Mouse (Mus musculus): Measurements from ENCODE around the gene Atf4. TPM values are rescaled to one million over a fixed set of nuclear protein-coding genes. Genes with fewer than 3 reads are reported as not detected.
A peak's percentile ranks its signal among the peaks of the same experiment; 100 is the strongest.

Gene Atf4
- polyA plus RNA-seq, 1 experiment from 2014 or later, result 139 TPM

- H3K4me3 ChIP-seq (ENCODE audit: low read depth, low read length), result peak within 1 kb of the TSS; percentile 89
- no peaks in the 10 kb centered on the region for H3K9me3 ChIP-seq (ENCODE audit: control insufficient read depth, low read length)
- H3K4me1 ChIP-seq (replicated peaks; ENCODE audit: control insufficient read depth, insufficient read depth, low read length), result peaks cover 4% of the 10 kb centered on the region; the same call in 1 of the 2 replicates
- WGBS, result under 1% methylated on average over 63 of the region's 67 CpGs
- DNase-seq (ENCODE audit: low spot score) (peak; percentile 98), ATAC-seq (replicated peaks; ENCODE audit: low FRiP score) (peak; percentile 98)
- H3K36me3 ChIP-seq (ENCODE audit: control insufficient read depth, insufficient read depth, low read length), result peaks cover 3% of the 10 kb centered on the region; the same call in 1 of the 2 replicates
- H3K27me3 ChIP-seq (ENCODE audit: control insufficient read depth, insufficient read depth, low read length), result no peaks in the 10 kb centered on the region
- H3K4me2 ChIP-seq (ENCODE audit: low read depth, low read length, severe bottlenecking), result peak within 1 kb of the TSS; percentile 82
- peak within 1 kb of the TSS; percentile 68; the same call in 1 of the 2 replicates for H3K27ac ChIP-seq (ENCODE audit: low read depth, low read length)
- peak within 1 kb of the TSS; percentile 72 for H3K9ac ChIP-seq (ENCODE audit: low read length)
Measured at GRCm38 (mm10) chr15:80233733-80234509, 21.1 kb upstream of the Atf4 start, which contains the start of gene Mief1. Gene Mief1, plus strand, starts transcription at chr15:80234018.

GRCm38 (mm10) chr15:80235535-80235934 lies 19.4 kb upstream of the Atf4 start, which contains the start of gene AC140267.1:
Gene AC140267.1, plus strand, starts transcription at chr15:80235835.
- no peak for DNase-seq (ENCODE audit: low spot score)
- no peaks in the 10 kb centered on the region for H3K9me3 ChIP-seq (ENCODE audit: control insufficient read depth, low read length)
- peak within 1 kb of the TSS; percentile 82 for H3K4me2 ChIP-seq (ENCODE audit: low read depth, low read length, severe bottlenecking)
- H3K27ac ChIP-seq (ENCODE audit: low read depth, low read length), result no peak within 1 kb of the TSS
- H3K4me3 ChIP-seq (ENCODE audit: low read depth, low read length), result peak within 1 kb of the TSS; percentile 89
- H3K9ac ChIP-seq (ENCODE audit: low read length), result peak within 1 kb of the TSS; percentile 72
- peaks cover 4% of the 10 kb centered on the region; the same call in 1 of the 2 replicates for H3K4me1 ChIP-seq (replicated peaks; ENCODE audit: control insufficient read depth, insufficient read depth, low read length)
- no peak for ATAC-seq (replicated peaks; ENCODE audit: low FRiP score)
- WGBS, result 95% methylated on average over 9 of the region's 9 CpGs
- H3K27me3 ChIP-seq (ENCODE audit: control insufficient read depth, insufficient read depth, low read length), result no peaks in the 10 kb centered on the region
- peaks cover 3% of the 10 kb centered on the region; the same call in 1 of the 2 replicates for H3K36me3 ChIP-seq (ENCODE audit: control insufficient read depth, insufficient read depth, low read length)

GRCm38 (mm10) chr15:80248135-80248534 lies 6.8 kb upstream of the Atf4 start:
- DNase-seq (ENCODE audit: low spot score) (no peak), ATAC-seq (replicated peaks; ENCODE audit: low FRiP score) (no peak)
- Histone ChIP-seq H3K36me3 (ENCODE audit: control insufficient read depth, insufficient read depth, low read length) (peaks cover 13% of the 10 kb centered on the region), H3K27me3 (ENCODE audit: control insufficient read depth, insufficient read depth, low read length) (no peaks in the 10 kb centered on the region), H3K4me1 (replicated peaks; ENCODE audit: control insufficient read depth, insufficient read depth, low read length) (no peaks in the 10 kb centered on the region), H3K9me3 (ENCODE audit: control insufficient read depth, low read length) (no peaks in the 10 kb centered on the region), H3K4me3 (ENCODE audit: low read depth, low read length) (no peak overlapping the region), H3K4me2 (ENCODE audit: low read depth, low read length, severe bottlenecking) (no peak overlapping the region), H3K27ac (ENCODE audit: low read depth, low read length) (no peak overlapping the region), H3K9ac (ENCODE audit: low read length) (no peak overlapping the region)
- 95% methylated on average over 12 of the region's 12 CpGs for WGBS

DNA sequence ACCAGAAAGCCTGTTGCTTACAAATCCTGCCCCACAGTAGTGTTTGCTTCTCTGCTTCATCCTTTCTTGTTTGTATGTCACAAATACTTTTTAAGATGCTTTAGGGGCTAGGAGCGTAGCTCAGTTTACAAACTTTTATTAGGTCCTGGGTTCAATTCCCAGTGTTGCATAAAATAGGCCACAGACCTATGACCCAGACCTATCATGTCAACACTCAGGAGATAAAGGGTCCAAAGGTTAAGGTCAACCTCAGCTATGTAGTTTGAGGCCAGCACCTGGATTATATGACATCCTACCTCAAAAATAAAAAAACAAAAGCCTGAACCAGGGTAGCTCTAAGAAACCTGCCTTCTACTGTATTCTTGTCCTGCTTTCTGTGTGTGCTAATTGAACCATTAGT lies 6.4 kb upstream of the Atf4 start:
- WGBS, result 97% methylated on average over 1 of the region's 1 CpGs
- no peaks in the 10 kb centered on the region for H3K4me1 ChIP-seq (replicated peaks; ENCODE audit: control insufficient read depth, insufficient read depth, low read length)
- peaks cover 9% of the 10 kb centered on the region for H3K36me3 ChIP-seq (ENCODE audit: control insufficient read depth, insufficient read depth, low read length)
- DNase-seq (ENCODE audit: low spot score) (no peak), ATAC-seq (replicated peaks; ENCODE audit: low FRiP score) (no peak)
- no peaks in the 10 kb centered on the region for H3K27me3 ChIP-seq (ENCODE audit: control insufficient read depth, insufficient read depth, low read length)
- no peak overlapping the region for H3K9ac ChIP-seq (ENCODE audit: low read length)
- no peaks in the 10 kb centered on the region for H3K9me3 ChIP-seq (ENCODE audit: control insufficient read depth, low read length)
- H3K4me2 ChIP-seq (ENCODE audit: low read depth, low read length, severe bottlenecking), result no peak overlapping the region
- H3K27ac ChIP-seq (ENCODE audit: low read depth, low read length), result no peak overlapping the region
- H3K4me3 ChIP-seq (ENCODE audit: low read depth, low read length), result no peak overlapping the region

GRCm38 (mm10) chr15:80249672-80250071 lies 5.3 kb upstream of the Atf4 start:
- peaks cover 5% of the 10 kb centered on the region; the same call in 1 of the 2 replicates for H3K4me1 ChIP-seq (replicated peaks; ENCODE audit: control insufficient read depth, insufficient read depth, low read length)
- no peak overlapping the region for H3K9ac ChIP-seq (ENCODE audit: low read length)
- H3K4me2 ChIP-seq (ENCODE audit: low read depth, low read length, severe bottlenecking), result no peak overlapping the region
- no peak for ATAC-seq (replicated peaks; ENCODE audit: low FRiP score)
- no peak for DNase-seq (ENCODE audit: low spot score)
- H3K36me3 ChIP-seq (ENCODE audit: control insufficient read depth, insufficient read depth, low read length), result peaks cover 9% of the 10 kb centered on the region
- H3K27ac ChIP-seq (ENCODE audit: low read depth, low read length), result no peak overlapping the region
- H3K9me3 ChIP-seq (ENCODE audit: control insufficient read depth, low read length), result no peaks in the 10 kb centered on the region
- WGBS, result 95% methylated on average over 10 of the region's 10 CpGs
- H3K27me3 ChIP-seq (ENCODE audit: control insufficient read depth, insufficient read depth, low read length), result no peaks in the 10 kb centered on the region
- no peak overlapping the region for H3K4me3 ChIP-seq (ENCODE audit: low read depth, low read length)

DNA sequence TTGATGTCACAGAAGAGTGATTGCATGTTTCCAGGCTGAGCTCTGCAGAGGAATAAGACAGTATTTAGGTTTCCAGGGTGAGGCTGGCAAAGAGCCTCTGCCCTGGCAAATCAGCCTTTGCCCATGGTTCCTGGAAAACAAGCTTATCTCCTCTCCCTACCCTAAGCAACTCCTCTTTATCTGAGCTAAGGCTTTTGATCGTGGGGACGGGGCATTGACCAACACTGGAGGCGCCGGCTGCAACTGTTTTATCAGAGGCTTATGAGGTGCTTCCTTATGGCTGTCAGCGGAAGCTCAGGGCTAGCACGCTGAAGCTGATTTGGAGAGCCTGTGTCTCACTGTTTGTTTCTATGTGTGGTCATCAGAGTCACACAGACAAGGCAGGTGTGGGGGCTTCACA lies 4.4 kb upstream of the Atf4 start:
- no peaks in the 10 kb centered on the region for H3K27me3 ChIP-seq (ENCODE audit: control insufficient read depth, insufficient read depth, low read length)
- no peak for ATAC-seq (replicated peaks; ENCODE audit: low FRiP score)
- 94% methylated on average over 6 of the region's 6 CpGs for WGBS

DNA sequence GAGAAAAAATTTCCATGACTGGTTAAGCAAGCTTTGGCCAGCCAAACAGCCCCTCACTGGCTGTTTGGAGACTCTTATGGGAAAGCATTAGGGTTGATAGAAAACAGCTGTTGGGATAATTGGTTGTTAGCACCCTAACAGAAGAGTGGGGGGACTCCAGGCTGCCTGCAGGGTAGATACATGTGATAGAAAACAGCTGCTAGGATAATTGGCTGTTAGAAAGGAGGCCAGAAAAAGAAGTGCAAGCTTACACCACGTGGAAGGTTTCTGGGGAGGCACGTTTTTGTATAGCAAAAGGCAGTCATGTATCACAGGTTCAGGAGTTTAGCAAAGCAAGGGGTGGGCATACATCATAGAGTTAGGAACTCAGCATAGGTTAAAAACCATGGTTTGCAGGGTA lies 1.5 kb upstream of the Atf4 start:
- Histone ChIP-seq H3K4me2 (ENCODE audit: low read depth, low read length, severe bottlenecking) (no peak overlapping the region), H3K9ac (ENCODE audit: low read length) (no peak overlapping the region), H3K27ac (ENCODE audit: low read depth, low read length) (no peak overlapping the region), H3K27me3 (ENCODE audit: control insufficient read depth, insufficient read depth, low read length) (no peaks in the 10 kb centered on the region), H3K36me3 (ENCODE audit: control insufficient read depth, insufficient read depth, low read length) (peaks cover 17% of the 10 kb centered on the region), H3K9me3 (ENCODE audit: control insufficient read depth, low read length) (no peaks in the 10 kb centered on the region), H3K4me1 (replicated peaks; ENCODE audit: control insufficient read depth, insufficient read depth, low read length) (peaks cover 11% of the 10 kb centered on the region), H3K4me3 (ENCODE audit: low read depth, low read length) (no peak overlapping the region)
- DNase-seq (ENCODE audit: low spot score) (no peak), ATAC-seq (replicated peaks; ENCODE audit: low FRiP score) (no peak)
- WGBS, result 36% methylated on average over 2 of the region's 2 CpGs

More for the DNA sequence above, 4.4 kb upstream of the Atf4 start:
- DNase-seq (ENCODE audit: low spot score), result no peak
- Histone ChIP-seq H3K4me1 (replicated peaks; ENCODE audit: control insufficient read depth, insufficient read depth, low read length) (peaks cover 5% of the 10 kb centered on the region; the same call in 1 of the 2 replicates), H3K36me3 (ENCODE audit: control insufficient read depth, insufficient read depth, low read length) (peaks cover 9% of the 10 kb centered on the region), H3K9me3 (ENCODE audit: control insufficient read depth, low read length) (no peaks in the 10 kb centered on the region), H3K27ac (ENCODE audit: low read depth, low read length) (no peak overlapping the region), H3K4me3 (ENCODE audit: low read depth, low read length) (no peak overlapping the region), H3K9ac (ENCODE audit: low read length) (no peak overlapping the region), H3K4me2 (ENCODE audit: low read depth, low read length, severe bottlenecking) (no peak overlapping the region)

- H3K4me3 ChIP-seq (ENCODE audit: low read depth, low read length), result peak overlapping the region; percentile 99
- 51% methylated on average over 6 of the region's 6 CpGs for WGBS
- H3K4me1 ChIP-seq (replicated peaks; ENCODE audit: control insufficient read depth, insufficient read depth, low read length), result peaks cover 11% of the 10 kb centered on the region
- H3K9me3 ChIP-seq (ENCODE audit: control insufficient read depth, low read length), result no peaks in the 10 kb centered on the region
- peak overlapping the region; percentile 71 for H3K4me2 ChIP-seq (ENCODE audit: low read depth, low read length, severe bottlenecking)
- H3K9ac ChIP-seq (ENCODE audit: low read length), result peak overlapping the region; percentile 69
- no peaks in the 10 kb centered on the region for H3K27me3 ChIP-seq (ENCODE audit: control insufficient read depth, insufficient read depth, low read length)
- ATAC-seq (replicated peaks; ENCODE audit: low FRiP score) (no peak), DNase-seq (ENCODE audit: low spot score) (no peak)
- H3K36me3 ChIP-seq (ENCODE audit: control insufficient read depth, insufficient read depth, low read length), result peaks cover 17% of the 10 kb centered on the region
- H3K27ac ChIP-seq (ENCODE audit: low read depth, low read length), result peak overlapping the region; percentile 84
Measured at GRCm38 (mm10) chr15:80254207-80254606, 777 bp upstream of the Atf4 start.
